Comparison of ENCODE assay signal across 12 mouse cellular contexts in the genomic region with DNA sequence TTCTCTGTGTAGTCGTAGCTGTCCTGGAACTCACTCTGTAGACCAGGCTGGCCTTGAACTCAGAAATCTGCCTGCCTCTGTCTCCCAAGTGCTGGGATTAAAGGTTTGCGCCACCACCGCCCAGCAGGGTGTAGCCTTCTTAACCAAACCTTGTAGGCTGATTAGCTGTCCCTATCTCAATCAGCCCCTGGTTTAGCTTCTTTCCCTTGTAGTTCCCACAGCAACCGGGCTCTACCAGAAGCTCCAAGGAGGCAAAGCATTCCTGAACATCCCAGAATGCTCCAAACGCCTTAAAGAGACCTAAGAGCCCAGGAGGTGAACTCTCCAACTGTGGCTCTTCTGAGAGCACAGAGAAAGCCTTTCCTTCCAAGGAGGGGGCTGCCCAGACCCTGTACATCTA. TPM values are rescaled to one million over a fixed set of nuclear protein-coding genes. Genes with fewer than 3 reads are reported as not detected.
DNase-seq lines count a peak whose midpoint lies in the region; ATAC-seq and TF ChIP-seq lines count a peak whose summit lies in the region.
"Had no signal": no experiment of that assay in that cellular context is flagged by ENCODE, and none has a peak within 500 bp of the region (broad histone marks: within the 10 kb centered on the region; RNA-seq: fewer than 3 reads in every experiment).

No protein-coding gene starts in this region.

- no peaks in the 10 kb centered on the region for H3K9me3 ChIP-seq in heart, embryonic 11.5 days (replicated peaks; ENCODE audit: control insufficient read depth, low read length)
- no peaks in the 10 kb centered on the region for H3K9me3 ChIP-seq in stomach, embryonic 14.5 days (ENCODE audit: control insufficient read depth, low read depth, low read length)
- H3K9me3 ChIP-seq in stomach, postnatal 0 days (ENCODE audit: control insufficient read depth, low read length): no peaks in the 10 kb centered on the region
- H3K9me3 ChIP-seq in heart, embryonic 13.5 days: no peaks in the 10 kb centered on the region
- no peaks in the 10 kb centered on the region for H3K9me3 ChIP-seq in lung, postnatal 0 days (ENCODE audit: low read length)
- H3K9me3 ChIP-seq: embryonic facial prominence, embryonic 12.5 days; liver, embryonic 12.5 days had no signal

- H3K27me3 ChIP-seq in heart, embryonic 11.5 days (ENCODE audit: control insufficient read depth, insufficient read depth, low read length): no peaks in the 10 kb centered on the region
- 0 out of 2 replicates have a peak, but pooled peaks cover 2% of the 10 kb centered on the region for H3K27me3 ChIP-seq in stomach, embryonic 14.5 days (ENCODE audit: control insufficient read depth, insufficient read depth, low read length)
- H3K27me3 ChIP-seq in stomach, postnatal 0 days (ENCODE audit: control insufficient read depth, insufficient read depth, low read length): no peaks in the 10 kb centered on the region
- H3K27me3 ChIP-seq in heart, embryonic 13.5 days (replicated peaks): peaks cover 13% of the 10 kb centered on the region
- peaks cover 5% of the 10 kb centered on the region; the same call in 1 of the 2 replicates for H3K27me3 ChIP-seq in lung, postnatal 0 days (replicated peaks; ENCODE audit: insufficient read depth, low read length)

- H3K4me2 ChIP-seq in heart, embryonic 11.5 days: no peak overlapping the region
- H3K4me2 ChIP-seq in stomach, embryonic 14.5 days (replicated peaks; ENCODE audit: low read depth, low read length): peak overlapping the region; percentile 100; the same call in 1 of the 2 replicates
- no peak overlapping the region for H3K4me2 ChIP-seq in stomach, postnatal 0 days (replicated peaks; ENCODE audit: low read depth)
- peak overlapping the region; percentile 88 for H3K4me2 ChIP-seq in heart, embryonic 13.5 days
- no peak overlapping the region for H3K4me2 ChIP-seq in lung, postnatal 0 days (replicated peaks; ENCODE audit: low read depth, low read length)

- H3K27ac ChIP-seq in heart, embryonic 11.5 days (ENCODE audit: low read depth, low read length): peak overlapping the region; percentile 88
- no peak overlapping the region for H3K27ac ChIP-seq in stomach, embryonic 14.5 days (ENCODE audit: low read length)
- H3K27ac ChIP-seq in stomach, postnatal 0 days (replicated peaks): no peak overlapping the region
- peak overlapping the region; percentile 98 for H3K27ac ChIP-seq in heart, embryonic 13.5 days (replicated peaks)
- peak overlapping the region; percentile 40; the same call in 1 of the 2 replicates for H3K27ac ChIP-seq in olfactory bulb, adult 2 months (ENCODE audit: insufficient read depth, low read depth, low read length)
- H3K27ac ChIP-seq in lung, postnatal 0 days (ENCODE audit: low read length): no peak overlapping the region
- H3K27ac ChIP-seq: embryonic facial prominence, embryonic 12.5 days; kidney, postnatal 0 days; liver, embryonic 12.5 days; macrophage had no signal

- no peak for TF ChIP-seq CTCF in stomach, postnatal 0 days (IDR thresholded peaks at IDR 0.05; ENCODE audit: low read depth)
- no peak for TF ChIP-seq CTCF in olfactory bulb, adult 2 months (IDR thresholded peaks at IDR 0.05; ENCODE audit: insufficient read depth, low read depth, low read length)
- TF ChIP-seq CTCF in lung, postnatal 0 days (IDR thresholded peaks at IDR 0.05): no peak

- H3K4me1 ChIP-seq in heart, embryonic 11.5 days (ENCODE audit: control insufficient read depth, insufficient read depth, low read length): peaks cover 10% of the 10 kb centered on the region
- H3K4me1 ChIP-seq in stomach, embryonic 14.5 days (ENCODE audit: control insufficient read depth, insufficient read depth, low read length): no peaks in the 10 kb centered on the region; the same call in 1 of the 2 replicates
- no peaks in the 10 kb centered on the region for H3K4me1 ChIP-seq in stomach, postnatal 0 days (replicated peaks; ENCODE audit: control insufficient read depth, insufficient read depth)
- H3K4me1 ChIP-seq in heart, embryonic 13.5 days: peaks cover 48% of the 10 kb centered on the region
- peaks cover 12% of the 10 kb centered on the region; the same call in 1 of the 2 replicates for H3K4me1 ChIP-seq in olfactory bulb, adult 2 months (ENCODE audit: control insufficient read depth, insufficient read depth, low read length)
- H3K4me1 ChIP-seq in lung, postnatal 0 days (ENCODE audit: insufficient read depth, low read depth, low read length): 0 out of 2 replicates have a peak, but pooled peaks cover 7% of the 10 kb centered on the region

- H3K4me3 ChIP-seq in heart, embryonic 11.5 days (ENCODE audit: low read depth, low read length): no peak overlapping the region
- no peak overlapping the region for H3K4me3 ChIP-seq in stomach, embryonic 14.5 days (ENCODE audit: low read depth, low read length)
- H3K4me3 ChIP-seq in stomach, postnatal 0 days (ENCODE audit: low read depth, low read length): no peak overlapping the region
- no peak overlapping the region for H3K4me3 ChIP-seq in heart, embryonic 13.5 days
- no peak overlapping the region for H3K4me3 ChIP-seq in olfactory bulb, adult 2 months (ENCODE audit: insufficient read depth, low read depth, low read length)
- no peak overlapping the region for H3K4me3 ChIP-seq in lung, postnatal 0 days (ENCODE audit: low read depth, low read length)

- DNase-seq in heart, adult 9 months (ENCODE audit: low spot score in 2 of 2): no peak
- DNase-seq in stomach, postnatal 0 days (ENCODE audit: low spot score): no peak
- no peak for DNase-seq in lung, postnatal 0 days (ENCODE audit: low spot score)
- no peak for DNase-seq in urinary bladder, postnatal 36 days (ENCODE audit: low spot score in 2 of 2)

- no peaks in the 10 kb centered on the region for H3K36me3 ChIP-seq in heart, embryonic 11.5 days (ENCODE audit: control insufficient read depth, insufficient read depth, low read length)
- H3K36me3 ChIP-seq in stomach, embryonic 14.5 days (ENCODE audit: control insufficient read depth, insufficient read depth, low read length): no peaks in the 10 kb centered on the region
- H3K36me3 ChIP-seq in stomach, postnatal 0 days (ENCODE audit: control insufficient read depth, insufficient read depth, low read length): no peaks in the 10 kb centered on the region
- no peaks in the 10 kb centered on the region for H3K36me3 ChIP-seq in heart, embryonic 13.5 days
- H3K36me3 ChIP-seq in lung, postnatal 0 days (ENCODE audit: insufficient read depth, low read length): no peaks in the 10 kb centered on the region
- H3K36me3 ChIP-seq: embryonic facial prominence, embryonic 12.5 days; liver, embryonic 12.5 days had no signal

- no peak for TF ChIP-seq EP300 in stomach, postnatal 0 days (optimal IDR thresholded peaks at IDR 0.05)
- no peak for TF ChIP-seq EP300 in lung, postnatal 0 days (IDR thresholded peaks at IDR 0.05)

- no peak overlapping the region; the same call in 1 of the 2 replicates for H3K9ac ChIP-seq in heart, embryonic 11.5 days (ENCODE audit: low read depth, low read length)
- H3K9ac ChIP-seq in stomach, embryonic 14.5 days (replicated peaks; ENCODE audit: low read depth, low read length): no peak overlapping the region
- no peak overlapping the region for H3K9ac ChIP-seq in stomach, postnatal 0 days (ENCODE audit: low read length)
- peak overlapping the region; percentile 62 for H3K9ac ChIP-seq in heart, embryonic 13.5 days
- H3K9ac ChIP-seq in lung, postnatal 0 days (replicated peaks; ENCODE audit: low read depth): no peak overlapping the region

- WGBS in heart, embryonic 11.5 days (ENCODE audit: insufficient replicate concordance): 32% methylated on average over 5 of the region's 5 CpGs
- WGBS in stomach, embryonic 14.5 days: 41% methylated on average over 5 of the region's 5 CpGs
- WGBS in stomach, postnatal 0 days: 61% methylated on average over 4 of the region's 5 CpGs
- WGBS in heart, embryonic 13.5 days: 37% methylated on average over 5 of the region's 5 CpGs
- WGBS in olfactory bulb, adult 2 months: 50% methylated on average over 5 of the region's 5 CpGs
- 54% methylated on average over 5 of the region's 5 CpGs for WGBS in lung, postnatal 0 days

- TF ChIP-seq POLR2A in olfactory bulb, adult 2 months (IDR thresholded peaks at IDR 0.05; ENCODE audit: insufficient read depth, low read depth, low read length): no peak

- no peak for ATAC-seq in heart, embryonic 11.5 days (replicated peaks; ENCODE audit: insufficient number of reproducible peaks, low FRiP score, low TSS enrichment)
- no peak for ATAC-seq in stomach, embryonic 14.5 days (ENCODE audit: insufficient number of reproducible peaks, insufficient read depth, low FRiP score, low read depth)
- no peak for ATAC-seq in stomach, postnatal 0 days (ENCODE audit: low FRiP score, low TSS enrichment)
- no peak for ATAC-seq in heart, embryonic 13.5 days (ENCODE audit: extremely low read depth, insufficient number of reproducible peaks, low FRiP score, low TSS enrichment)
- no peak for ATAC-seq in lung, postnatal 0 days

RNA-seq across cellular contexts. Expression of a gene that starts 19.8 kb away (rescaled TPM):
- polyA plus RNA-seq in heart, embryonic 11.5 days (2014; fragmentation: Nextera tagmentation; extraction: Ambion mirVana): 69.8 and 76.7 TPM in 2 replicates
- 27.1 and 29.5 TPM in 2 replicates for polyA plus RNA-seq in stomach, embryonic 14.5 days (2014; fragmentation: Nextera tagmentation; extraction: Ambion mirVana)
- polyA plus RNA-seq in stomach, postnatal 0 days (2015; fragmentation: Nextera tagmentation; extraction: Ambion mirVana): 9.3 and 9.9 TPM in 2 replicates
- polyA plus RNA-seq in heart, embryonic 13.5 days (2015; fragmentation: Nextera tagmentation; extraction: Ambion mirVana): 68.2 and 74.9 TPM in 2 replicates
- polyA plus RNA-seq in olfactory bulb, adult 2 months (2012; ENCODE audit: insufficient read depth, insufficient read length, low replicate concordance, missing spikeins): 39.5 and 82.8 TPM in 2 replicates
- 7.1 and 8.5 TPM in 2 replicates for polyA plus RNA-seq in lung, postnatal 0 days (2015; fragmentation: Nextera tagmentation; extraction: Ambion mirVana)

RNA-seq across cellular contexts. Expression of a gene that starts 32.3 kb away (rescaled TPM):
- polyA plus RNA-seq in heart, embryonic 11.5 days (2014; fragmentation: Nextera tagmentation; extraction: Ambion mirVana): 146 and 151 TPM in 2 replicates
- 159 and 173 TPM in 2 replicates for polyA plus RNA-seq in stomach, embryonic 14.5 days (2014; fragmentation: Nextera tagmentation; extraction: Ambion mirVana)
- polyA plus RNA-seq in stomach, postnatal 0 days (2015; fragmentation: Nextera tagmentation; extraction: Ambion mirVana): 88.6 and 90.6 TPM in 2 replicates
- 115 and 128 TPM in 2 replicates for polyA plus RNA-seq in heart, embryonic 13.5 days (2015; fragmentation: Nextera tagmentation; extraction: Ambion mirVana)
- not detected in 2 replicates for polyA plus RNA-seq in olfactory bulb, adult 2 months (2012; ENCODE audit: insufficient read depth, insufficient read length, low replicate concordance, missing spikeins)
- polyA plus RNA-seq in lung, postnatal 0 days (2015; fragmentation: Nextera tagmentation; extraction: Ambion mirVana): 87.9 and 88.7 TPM in 2 replicates

Comparison
In these comparisons a context has a peak if more than half of its experiments do, and no peak if none do; other contexts are left out.
1. H3K4me2 ChIP-seq: peak in stomach, embryonic 14.5 days (single experiment) and heart, embryonic 13.5 days (single experiment); none in heart, embryonic 11.5 days (single experiment), stomach, postnatal 0 days (single experiment) and lung, postnatal 0 days (single experiment).
2. H3K27ac ChIP-seq: peak in heart, embryonic 11.5 days (single experiment), heart, embryonic 13.5 days (single experiment) and olfactory bulb, adult 2 months (single experiment); none in stomach, embryonic 14.5 days (single experiment), stomach, postnatal 0 days (single experiment) and lung, postnatal 0 days (single experiment).